Mouse (Mus musculus): ENCODE results near the gene Pik3ap1. TPM values are rescaled to one million over a fixed set of nuclear protein-coding genes. Genes with fewer than 3 reads are reported as not detected.
"Not testable (repeated sequence)": the region's sequence is repeated elsewhere in the genome, so short reads cannot be mapped to it uniquely, and the experiment has no call there.

Pik3ap1 gene
- total RNA-seq (2012; rRNA removed) (0.12 and 0.13 TPM in 2 replicates), polyA plus RNA-seq (2012; ENCODE audit: insufficient read depth in 1 of 2, insufficient read length in 2 of 2, low read depth in 1 of 2, low replicate concordance in 2 of 2, missing spikeins in 1 of 2) (under 1 TPM in 1 of 2 experiments, not detected in 1; 0.40 TPM)

DNA sequence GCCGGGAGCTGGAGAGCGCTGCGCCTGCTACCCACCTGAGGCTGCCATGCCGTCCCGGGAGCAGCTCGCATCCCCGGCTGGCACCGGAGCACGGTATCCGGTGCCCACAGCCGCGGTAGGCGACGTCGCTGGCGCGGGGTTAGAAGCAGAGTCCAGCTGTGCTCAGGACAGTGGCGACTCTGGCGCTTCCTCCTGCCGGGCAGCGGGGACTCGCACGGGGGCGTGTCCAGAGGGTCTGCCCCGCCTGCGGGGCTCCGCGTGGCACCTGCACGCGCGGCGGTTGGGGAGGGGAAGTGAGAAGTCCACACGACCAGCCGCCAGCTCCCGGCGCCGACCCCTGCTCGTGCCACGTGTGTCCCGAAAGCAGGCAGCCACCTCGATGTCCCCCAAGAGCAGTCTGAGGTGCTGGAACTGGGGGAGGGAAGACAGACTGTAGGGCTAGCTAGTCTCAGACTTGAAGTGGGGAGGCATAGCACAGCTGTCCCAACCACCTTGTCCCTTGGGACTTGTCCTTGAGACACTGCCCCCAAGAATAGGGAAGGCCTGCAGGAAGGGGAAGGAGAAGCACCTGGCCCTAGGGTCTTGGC is at the start of gene Pik3ap1:
Gene Pik3ap1 (minus strand): TSS at position 181 of the 587 bp plus-strand sequence.
- H3K9ac ChIP-seq (ENCODE audit: control insufficient read depth, low read depth, low read length, poor library complexity, severe bottlenecking), result peak within 1 kb of the TSS; percentile 38
- TF ChIP-seq ZC3H11A (IDR thresholded peaks at IDR 0.05; ENCODE audit: low read depth, low read length) (no peak), GABPA (IDR thresholded peaks at IDR 0.05; ENCODE audit: low read depth, low read length) (no peak), UBTF (IDR thresholded peaks at IDR 0.05; ENCODE audit: borderline replicate concordance, insufficient read depth, low read depth, low read length) (0 out of 2 replicates have a peak, but pooled peaks have one; percentile 17), NELFE (IDR thresholded peaks at IDR 0.05; ENCODE audit: low read depth, low read length) (no peak), SIN3A (IDR thresholded peaks at IDR 0.05; ENCODE audit: low read length) (no peak), MAX (IDR thresholded peaks at IDR 0.05; ENCODE audit: low read length) (0 out of 2 replicates have a peak, but pooled peaks have one; percentile 48), CHD1 (IDR thresholded peaks at IDR 0.05; ENCODE audit: low read depth, low read length) (no peak), GATA1 (IDR thresholded peaks at IDR 0.05; ENCODE audit: low read depth, low read length) (no peak), MYC (IDR thresholded peaks at IDR 0.05; ENCODE audit: low read depth, low read length) (no peak), BHLHE40 (IDR thresholded peaks at IDR 0.05; ENCODE audit: borderline replicate concordance, low read depth, low read length) (no peak), TAL1 (IDR thresholded peaks at IDR 0.05; ENCODE audit: low read length) (no peak), POLR2AphosphoS2 (IDR thresholded peaks at IDR 0.05; ENCODE audit: low read length) (no peak)
- no peak within 1 kb of the TSS for H3K27ac ChIP-seq (ENCODE audit: control insufficient read depth, low read depth, low read length)
- H3K4me1 ChIP-seq (ENCODE audit: control insufficient read depth in 1 of 2, insufficient read depth in 2 of 2, low read length in 2 of 2), result peaks cover 0 to 5% of the 10 kb centered on the region in 2 experiments; a peak in 2 of 4 replicates
- no peaks in the 10 kb centered on the region for H3K79me2 ChIP-seq (ENCODE audit: control insufficient read depth, insufficient read depth, low read length, poor library complexity)
- H3K27me3 ChIP-seq (ENCODE audit: control insufficient read depth in 1 of 2, insufficient read depth in 2 of 2, low read length in 2 of 2), result no peaks in the 10 kb centered on the region
- peak within 1 kb of the TSS; percentile 51 to 55 for H3K4me3 ChIP-seq (ENCODE audit: control insufficient read depth in 1 of 2, insufficient read depth in 1 of 2, low read depth in 2 of 2, low read length in 2 of 2)
- DNase-seq (ENCODE audit: low read depth, low spot score), result peak; percentile 53
- H3K36me3 ChIP-seq (ENCODE audit: control insufficient read depth in 1 of 2, insufficient read depth in 2 of 2, low read length in 2 of 2), result no peaks in the 10 kb centered on the region
- no peaks in the 10 kb centered on the region for H3K9me3 ChIP-seq (replicated peaks; ENCODE audit: insufficient read depth, low read length)

DNA sequence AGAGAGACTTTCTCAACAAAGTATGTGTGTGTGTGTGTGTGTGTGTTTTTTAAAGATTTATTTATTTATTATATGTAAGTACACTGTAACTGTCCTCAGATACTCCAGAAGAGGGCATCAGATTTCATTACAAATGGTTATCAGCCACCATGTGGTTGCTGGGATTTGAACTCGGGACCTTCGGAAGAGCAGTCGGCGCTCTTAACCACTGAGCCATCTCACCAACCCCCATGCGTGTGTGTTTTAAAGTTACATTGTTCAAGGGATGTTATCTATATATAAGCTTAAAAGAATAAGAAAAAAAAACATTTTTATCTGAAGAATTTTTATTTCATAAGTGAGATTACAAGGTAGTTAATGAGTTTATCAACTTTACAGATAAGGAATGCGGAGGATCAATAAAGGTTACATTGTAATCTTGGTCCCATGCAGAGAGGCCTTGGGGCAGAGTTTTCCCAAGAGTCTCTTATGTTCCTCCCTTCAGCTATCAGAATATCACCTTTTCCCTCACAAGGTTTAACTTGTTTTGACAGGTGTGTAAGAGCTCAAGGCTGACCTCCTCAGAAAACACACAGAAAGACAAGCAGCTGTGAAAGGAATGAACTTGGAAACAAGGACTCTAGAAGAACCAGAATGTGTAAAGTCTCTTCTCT is 46.7 kb upstream of the Pik3ap1 start:
- H3K4me1 ChIP-seq (ENCODE audit: control insufficient read depth in 1 of 2, insufficient read depth in 2 of 2, low read length in 2 of 2); H3K36me3 ChIP-seq (ENCODE audit: control insufficient read depth in 1 of 2, insufficient read depth in 2 of 2, low read length in 2 of 2); H3K79me2 ChIP-seq (ENCODE audit: control insufficient read depth, insufficient read depth, low read length, poor library complexity); H3K9me3 ChIP-seq (replicated peaks; ENCODE audit: insufficient read depth, low read length); H3K27ac ChIP-seq (ENCODE audit: control insufficient read depth, low read depth, low read length); H3K9ac ChIP-seq (ENCODE audit: control insufficient read depth, low read depth, low read length, poor library complexity, severe bottlenecking); H3K27me3 ChIP-seq (ENCODE audit: control insufficient read depth in 1 of 2, insufficient read depth in 2 of 2, low read length in 2 of 2); DNase-seq (ENCODE audit: low read depth, low spot score); H3K4me3 ChIP-seq (ENCODE audit: control insufficient read depth in 1 of 2, insufficient read depth in 1 of 2, low read depth in 2 of 2, low read length in 2 of 2): not testable (repeated sequence)

DNA sequence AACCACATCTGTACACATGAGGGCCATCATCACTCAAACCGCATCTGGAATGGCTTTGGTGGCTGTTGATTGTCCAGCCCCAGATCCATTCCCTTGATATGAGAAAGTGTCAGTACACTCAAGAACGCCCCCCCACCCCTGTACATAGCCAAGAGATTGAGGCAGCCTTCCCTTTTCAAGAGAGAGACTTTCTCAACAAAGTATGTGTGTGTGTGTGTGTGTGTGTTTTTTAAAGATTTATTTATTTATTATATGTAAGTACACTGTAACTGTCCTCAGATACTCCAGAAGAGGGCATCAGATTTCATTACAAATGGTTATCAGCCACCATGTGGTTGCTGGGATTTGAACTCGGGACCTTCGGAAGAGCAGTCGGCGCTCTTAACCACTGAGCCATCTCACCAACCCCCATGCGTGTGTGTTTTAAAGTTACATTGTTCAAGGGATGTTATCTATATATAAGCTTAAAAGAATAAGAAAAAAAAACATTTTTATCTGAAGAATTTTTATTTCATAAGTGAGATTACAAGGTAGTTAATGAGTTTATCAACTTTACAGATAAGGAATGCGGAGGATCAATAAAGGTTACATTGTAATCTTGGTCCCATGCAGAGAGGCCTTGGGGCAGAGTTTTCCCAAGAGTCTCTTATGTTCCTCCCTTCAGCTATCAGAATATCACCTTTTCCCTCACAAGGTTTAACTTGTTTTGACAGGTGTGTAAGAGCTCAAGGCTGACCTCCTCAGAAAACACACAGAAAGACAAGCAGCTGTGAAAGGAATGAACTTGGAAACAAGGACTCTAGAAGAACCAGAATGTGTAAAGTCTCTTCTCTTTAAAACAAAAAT is 41.2 kb upstream of the Pik3ap1 start:
- DNase-seq (ENCODE audit: low read depth, low spot score); H3K36me3 ChIP-seq (ENCODE audit: control insufficient read depth in 1 of 2, insufficient read depth in 2 of 2, low read length in 2 of 2); H3K9me3 ChIP-seq (replicated peaks; ENCODE audit: insufficient read depth, low read length); H3K9ac ChIP-seq (ENCODE audit: control insufficient read depth, low read depth, low read length, poor library complexity, severe bottlenecking); H3K79me2 ChIP-seq (ENCODE audit: control insufficient read depth, insufficient read depth, low read length, poor library complexity); H3K4me1 ChIP-seq (ENCODE audit: control insufficient read depth in 1 of 2, insufficient read depth in 2 of 2, low read length in 2 of 2); H3K27ac ChIP-seq (ENCODE audit: control insufficient read depth, low read depth, low read length); H3K27me3 ChIP-seq (ENCODE audit: control insufficient read depth in 1 of 2, insufficient read depth in 2 of 2, low read length in 2 of 2); H3K4me3 ChIP-seq (ENCODE audit: control insufficient read depth in 1 of 2, insufficient read depth in 1 of 2, low read depth in 2 of 2, low read length in 2 of 2): not testable (repeated sequence)
